Mouse (Mus musculus): Measurements from ENCODE around the gene Lhx5. TPM values are rescaled to one million over a fixed set of nuclear protein-coding genes. Genes with fewer than 3 reads are reported as not detected.

The Lhx5 gene
- polyA plus RNA-seq, 1 experiment: not detected

DNA sequence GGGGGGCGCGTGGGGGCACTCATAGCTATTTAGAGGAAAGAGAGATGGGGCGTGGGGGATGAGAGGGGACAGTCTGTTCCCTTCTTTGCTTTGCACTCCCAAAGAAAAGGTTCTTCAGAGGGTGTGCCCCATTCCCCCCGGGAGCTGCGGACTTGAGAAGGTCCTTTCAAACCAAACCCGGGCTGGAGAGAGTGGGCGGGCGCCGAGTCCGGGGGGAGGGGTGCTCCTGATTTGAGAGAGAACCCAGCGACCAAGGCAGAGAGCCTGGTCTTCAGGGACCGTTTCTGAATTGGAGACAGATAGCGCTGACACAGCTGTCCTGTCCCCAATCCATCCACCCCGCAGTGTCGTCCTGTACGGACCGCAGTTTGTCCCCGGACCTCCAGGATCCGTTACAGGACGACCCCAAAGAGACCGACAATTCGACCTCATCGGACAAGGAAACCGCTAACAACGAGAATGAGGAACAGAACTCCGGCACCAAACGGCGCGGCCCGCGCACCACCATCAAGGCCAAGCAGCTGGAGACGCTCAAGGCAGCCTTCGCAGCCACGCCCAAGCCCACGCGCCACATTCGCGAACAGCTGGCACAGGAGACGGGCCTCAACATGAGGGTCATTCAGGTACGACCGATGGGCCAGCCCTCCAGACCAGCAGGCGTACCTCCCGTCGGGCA is 3.6 kb downstream of the Lhx5 start:
- no peak overlapping the region for H3K9ac ChIP-seq (ENCODE audit: low read depth, poor library complexity, severe bottlenecking)
- peaks cover 51% of the 10 kb centered on the region for H3K27me3 ChIP-seq (ENCODE audit: control insufficient read depth, insufficient read depth, low read length, poor library complexity, severe bottlenecking)
- H3K4me1 ChIP-seq (ENCODE audit: control insufficient read depth, insufficient read depth, low read length): no peaks in the 10 kb centered on the region
- TF ChIP-seq POLR2A (IDR thresholded peaks at IDR 0.05; ENCODE audit: insufficient read depth, low read length): no peak
- no peak for TF ChIP-seq EP300 (IDR thresholded peaks at IDR 0.05; ENCODE audit: insufficient read depth, low read depth, low read length)
- TF ChIP-seq CTCF (IDR thresholded peaks at IDR 0.05; ENCODE audit: low read depth, low read length): no peak
- H3K4me3 ChIP-seq (ENCODE audit: low read depth, low read length): no peak overlapping the region
- no peaks in the 10 kb centered on the region for H3K9me3 ChIP-seq (replicated peaks; ENCODE audit: control insufficient read depth, insufficient read depth, low read length, poor library complexity, severe bottlenecking)
- no peaks in the 10 kb centered on the region for H3K36me3 ChIP-seq (ENCODE audit: control insufficient read depth, insufficient read depth, low read length, poor library complexity, severe bottlenecking)
- H3K27ac ChIP-seq (ENCODE audit: insufficient read depth, low read length): no peak overlapping the region

DNA sequence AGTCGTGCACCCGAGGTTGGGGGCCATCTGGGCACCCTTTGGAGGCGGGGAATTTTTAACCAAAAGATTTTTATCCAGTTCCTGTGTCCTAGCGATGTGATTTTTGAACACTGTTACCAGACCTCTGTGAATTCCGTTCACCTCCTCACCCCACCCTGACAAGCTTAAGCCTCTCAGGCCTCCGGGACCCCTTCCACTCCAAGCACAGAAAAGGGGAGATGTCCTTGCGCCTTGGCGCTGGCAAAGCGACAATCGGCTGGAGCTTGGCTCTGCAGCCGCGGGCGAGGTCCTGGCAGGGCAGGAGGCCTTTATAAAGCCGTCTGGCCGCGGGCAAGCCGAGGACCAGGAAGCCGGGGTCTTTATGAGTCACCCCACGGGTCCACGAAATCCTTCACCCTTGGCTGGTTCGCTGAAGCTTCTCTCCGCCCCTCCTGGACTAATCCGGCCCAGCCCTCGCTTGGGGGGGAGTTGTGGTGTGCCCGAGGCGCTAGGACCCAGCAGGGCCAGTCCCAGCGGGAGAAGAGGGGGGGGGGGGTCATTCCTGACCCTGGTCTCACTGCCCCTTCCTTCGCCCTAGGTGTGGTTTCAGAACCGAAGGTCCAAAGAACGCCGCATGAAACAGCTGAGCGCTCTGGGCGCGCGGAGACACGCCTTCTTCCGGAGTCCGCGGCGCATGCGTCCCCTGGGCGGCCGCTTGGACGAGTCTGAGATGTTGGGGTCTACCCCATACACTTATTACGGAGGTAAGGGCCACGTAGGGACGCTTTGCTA is 4.4 kb downstream of the Lhx5 start:
- Histone ChIP-seq H3K9me3 (replicated peaks; ENCODE audit: control insufficient read depth, insufficient read depth, low read length, poor library complexity, severe bottlenecking) (no peaks in the 10 kb centered on the region), H3K4me1 (ENCODE audit: control insufficient read depth, insufficient read depth, low read length) (peaks cover under 1% of the 10 kb centered on the region)

DNA sequence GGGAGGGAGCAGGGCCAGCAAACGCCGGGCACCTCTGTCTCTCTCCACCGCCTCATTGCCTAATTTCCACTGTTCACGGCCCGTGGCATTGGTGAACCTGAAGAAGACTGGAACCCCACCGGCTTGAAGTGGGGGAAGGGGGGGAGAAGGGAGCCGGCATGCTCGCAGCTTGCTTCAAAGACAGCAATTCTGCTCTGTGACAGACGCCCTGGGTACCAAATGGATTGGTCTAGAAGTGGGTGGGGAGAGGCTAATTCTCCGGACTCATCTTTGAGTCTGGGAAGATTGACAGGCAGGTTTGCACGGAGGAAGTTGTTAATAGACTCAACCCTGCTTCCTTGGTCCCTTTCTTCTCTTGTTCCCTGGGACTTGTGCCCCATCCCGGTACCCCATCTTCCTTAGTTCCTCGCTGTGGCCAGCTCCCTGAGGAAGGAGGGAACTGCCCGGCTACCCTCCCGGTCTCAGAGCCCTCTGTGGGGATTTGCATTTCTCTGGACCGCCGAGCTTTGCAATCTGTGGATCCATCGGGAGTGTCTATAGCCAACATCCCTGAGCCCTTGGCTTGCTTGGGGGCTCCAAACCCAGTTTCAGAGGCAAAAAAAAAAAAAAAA is 5.5 kb downstream of the Lhx5 start:
- Histone ChIP-seq H3K27ac (ENCODE audit: insufficient read depth, low read length) (no peak overlapping the region), H3K4me3 (ENCODE audit: low read depth, low read length) (peak overlapping the region; percentile 12), H3K36me3 (ENCODE audit: control insufficient read depth, insufficient read depth, low read length, poor library complexity, severe bottlenecking) (no peaks in the 10 kb centered on the region), H3K9ac (ENCODE audit: low read depth, poor library complexity, severe bottlenecking) (no peak overlapping the region), H3K27me3 (ENCODE audit: control insufficient read depth, insufficient read depth, low read length, poor library complexity, severe bottlenecking) (peaks cover 47% of the 10 kb centered on the region), H3K9me3 (replicated peaks; ENCODE audit: control insufficient read depth, insufficient read depth, low read length, poor library complexity, severe bottlenecking) (no peaks in the 10 kb centered on the region), H3K4me1 (ENCODE audit: control insufficient read depth, insufficient read depth, low read length) (peaks cover 1% of the 10 kb centered on the region)
- no peak for TF ChIP-seq CTCF (IDR thresholded peaks at IDR 0.05; ENCODE audit: low read depth, low read length)
- no peak for TF ChIP-seq POLR2A (IDR thresholded peaks at IDR 0.05; ENCODE audit: insufficient read depth, low read length)
- TF ChIP-seq EP300 (IDR thresholded peaks at IDR 0.05; ENCODE audit: insufficient read depth, low read depth, low read length): no peak

More for the DNA sequence above, 4.4 kb downstream of the Lhx5 start:
- H3K27ac ChIP-seq (ENCODE audit: insufficient read depth, low read length): no peak overlapping the region
- peaks cover 50% of the 10 kb centered on the region for H3K27me3 ChIP-seq (ENCODE audit: control insufficient read depth, insufficient read depth, low read length, poor library complexity, severe bottlenecking)
- H3K4me3 ChIP-seq (ENCODE audit: low read depth, low read length): peak overlapping the region; percentile 50
- no peaks in the 10 kb centered on the region for H3K36me3 ChIP-seq (ENCODE audit: control insufficient read depth, insufficient read depth, low read length, poor library complexity, severe bottlenecking)
- H3K9ac ChIP-seq (ENCODE audit: low read depth, poor library complexity, severe bottlenecking): peak overlapping the region; percentile 21; the same call in 1 of the 2 replicates
- no peak for TF ChIP-seq CTCF (IDR thresholded peaks at IDR 0.05; ENCODE audit: low read depth, low read length)
- TF ChIP-seq EP300 (IDR thresholded peaks at IDR 0.05; ENCODE audit: insufficient read depth, low read depth, low read length): no peak
- no peak for TF ChIP-seq POLR2A (IDR thresholded peaks at IDR 0.05; ENCODE audit: insufficient read depth, low read length)

DNA sequence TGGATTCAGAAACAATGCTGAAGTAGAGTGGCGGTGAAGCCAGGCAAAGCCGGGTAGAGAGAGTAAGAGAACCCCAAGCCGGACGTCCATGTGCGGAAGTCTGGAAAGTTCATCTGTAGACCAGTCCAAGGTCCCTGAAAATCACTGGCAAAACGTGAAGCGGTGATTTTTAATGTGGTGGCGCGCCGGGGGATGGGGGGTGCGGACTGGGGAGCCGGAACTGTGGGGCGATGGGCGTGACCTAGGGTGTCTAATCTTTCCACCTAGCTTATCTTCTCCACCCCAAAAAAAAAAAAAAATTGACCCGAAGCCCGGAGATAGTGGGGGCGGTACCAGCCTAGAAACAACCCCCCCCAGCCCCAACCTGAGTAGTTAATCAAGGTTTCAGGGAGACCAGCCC is 6.0 kb downstream of the Lhx5 start:
- Histone ChIP-seq H3K27ac (ENCODE audit: insufficient read depth, low read length) (no peak overlapping the region), H3K27me3 (ENCODE audit: control insufficient read depth, insufficient read depth, low read length, poor library complexity, severe bottlenecking) (peaks cover 41% of the 10 kb centered on the region), H3K9ac (ENCODE audit: low read depth, poor library complexity, severe bottlenecking) (no peak overlapping the region), H3K4me3 (ENCODE audit: low read depth, low read length) (no peak overlapping the region), H3K9me3 (replicated peaks; ENCODE audit: control insufficient read depth, insufficient read depth, low read length, poor library complexity, severe bottlenecking) (no peaks in the 10 kb centered on the region), H3K4me1 (ENCODE audit: control insufficient read depth, insufficient read depth, low read length) (peaks cover 1% of the 10 kb centered on the region), H3K36me3 (ENCODE audit: control insufficient read depth, insufficient read depth, low read length, poor library complexity, severe bottlenecking) (no peaks in the 10 kb centered on the region)
- TF ChIP-seq EP300 (IDR thresholded peaks at IDR 0.05; ENCODE audit: insufficient read depth, low read depth, low read length): no peak
- TF ChIP-seq POLR2A (IDR thresholded peaks at IDR 0.05; ENCODE audit: insufficient read depth, low read length): no peak
- TF ChIP-seq CTCF (IDR thresholded peaks at IDR 0.05; ENCODE audit: low read depth, low read length): no peak

DNA sequence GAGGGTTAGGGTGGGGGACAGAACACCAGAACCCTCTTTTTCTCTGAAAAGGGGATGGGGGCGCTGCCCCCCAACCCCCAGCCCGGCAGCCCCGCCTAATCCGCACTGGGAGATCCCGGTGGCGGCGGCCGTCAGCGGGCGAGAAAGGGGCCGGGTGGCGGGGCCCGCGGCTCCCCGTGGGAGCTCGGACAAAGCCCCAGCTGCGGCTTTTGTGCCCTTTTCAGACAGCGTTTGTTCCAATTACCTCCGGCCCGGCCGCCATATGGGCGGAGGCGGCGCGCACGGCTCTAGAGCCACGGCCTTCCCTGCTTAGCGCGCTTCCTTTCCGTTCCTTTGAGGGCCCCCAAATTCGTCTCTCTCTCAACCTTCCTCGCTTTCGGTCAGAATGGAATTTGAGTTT is 6.5 kb downstream of the Lhx5 start:
- Histone ChIP-seq H3K9me3 (replicated peaks; ENCODE audit: control insufficient read depth, insufficient read depth, low read length, poor library complexity, severe bottlenecking) (no peaks in the 10 kb centered on the region), H3K4me1 (ENCODE audit: control insufficient read depth, insufficient read depth, low read length) (peaks cover 1% of the 10 kb centered on the region), H3K27me3 (ENCODE audit: control insufficient read depth, insufficient read depth, low read length, poor library complexity, severe bottlenecking) (peaks cover 37% of the 10 kb centered on the region), H3K27ac (ENCODE audit: insufficient read depth, low read length) (no peak overlapping the region), H3K36me3 (ENCODE audit: control insufficient read depth, insufficient read depth, low read length, poor library complexity, severe bottlenecking) (no peaks in the 10 kb centered on the region), H3K4me3 (ENCODE audit: low read depth, low read length) (no peak overlapping the region), H3K9ac (ENCODE audit: low read depth, poor library complexity, severe bottlenecking) (no peak overlapping the region)
- TF ChIP-seq EP300 (IDR thresholded peaks at IDR 0.05; ENCODE audit: insufficient read depth, low read depth, low read length) (no peak), POLR2A (IDR thresholded peaks at IDR 0.05; ENCODE audit: insufficient read depth, low read length) (no peak), CTCF (IDR thresholded peaks at IDR 0.05; ENCODE audit: low read depth, low read length) (no peak)
